Mouse (Mus musculus) megakaryocyte, embryonic 14.5 days (primary cell): Measurements from ENCODE around the gene Lamp2.

Experiments
- FLI1 ChIP-seq: IDR thresholded peaks from 2 replicates; pipeline ENCODE4 v1.6.1; 2012; ENCODE audit warnings: low read length, inconsistent platforms, mixed read lengths
- GATA1 ChIP-seq: IDR thresholded peaks from 3 replicates; pipeline ENCODE4 v1.6.1; 2012; ENCODE audit warnings: mixed read lengths, low read length, inconsistent platforms, borderline replicate concordance

DNA sequence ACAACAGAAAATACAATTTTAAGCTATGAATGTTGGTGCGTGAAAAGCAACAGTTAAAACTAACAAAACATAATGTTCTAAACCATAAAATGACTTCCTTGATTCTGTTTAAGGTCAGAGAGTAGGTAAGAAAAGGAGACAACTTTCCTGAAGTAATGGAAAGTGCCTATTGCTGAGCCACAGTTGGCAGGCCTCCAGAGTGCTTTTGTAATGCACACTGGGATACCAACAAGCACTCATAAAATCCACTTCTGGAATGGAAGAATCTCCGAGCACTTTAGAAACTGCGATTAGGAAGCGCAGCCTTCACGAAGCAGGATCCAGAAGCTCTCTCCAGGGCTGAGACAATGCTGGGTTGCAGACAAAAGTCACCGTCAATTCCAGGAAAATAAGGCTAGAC is 5.8 kb downstream of the Lamp2 start:
- TF ChIP-seq GATA1 (no peak), FLI1 (no peak)
